Mouse (Mus musculus): ENCODE measurements around the gene Vmn1r24.
"Not testable (repeated sequence)": the region's sequence is repeated elsewhere in the genome, so short reads cannot be mapped to it uniquely, and the experiment has no call there.

The Vmn1r24 gene

GRCm38 (mm10) chr6:57961403-57961802 is at the start of gene Vmn1r24:
TSS of gene Vmn1r24 (minus strand) at chr6:57961503.
- not testable (repeated sequence) for DNase-seq (ENCODE audit: low spot score)

- no peak for DNase-seq (ENCODE audit: low spot score)
Measured at GRCm38 (mm10) chr6:57980710-57981109, 19.4 kb upstream of the Vmn1r24 start, which contains the start of gene Vmn1r25. TSS of gene Vmn1r25 (minus strand) at chr6:57980810.

GRCm38 (mm10) chr6:57926738-57927137 is 34.6 kb downstream of the Vmn1r24 start, which contains the start of gene Vmn1r23:
TSS of gene Vmn1r23 (minus strand) at chr6:57926838.
- DNase-seq (ENCODE audit: low spot score) = no peak

GRCm38 (mm10) chr6:57907928-57908327 is 53.4 kb downstream of the Vmn1r24 start, which contains the start of gene Vmn1r22:
TSS of gene Vmn1r22 (minus strand) at chr6:57908028.
- DNase-seq (ENCODE audit: low spot score) = no peak
